Mouse (Mus musculus) lung, adult 2 months (tissue): ENCODE results near the gene Gm10945. TPM values are rescaled to one million over a fixed set of nuclear protein-coding genes. Genes with fewer than 3 reads are reported as not detected.

Experiments
- DNase-seq: peaks from one replicate; pipeline ENCODE4 v3.0.0; 2022
- H3K4me1 ChIP-seq: fragments of 200-500 bp; 2 replicates; pipeline ENCODE4 v1.6.1; 2011; ENCODE audit warnings: low read length; ENCODE audit not compliant: control insufficient read depth, insufficient read depth
- H3K4me3 ChIP-seq: fragments of 200-500 bp; replicated peaks from 2 replicates; pipeline ENCODE3; 2011; ENCODE audit warnings: low read depth, mild to moderate bottlenecking, control low read depth, low read length; ENCODE audit errors: extremely low read depth
- CTCF ChIP-seq: fragments of 200-500 bp; IDR thresholded peaks from 2 replicates; pipeline ENCODE4 v1.5.1; 2011; ENCODE audit warnings: mild to moderate bottlenecking, low read length, control low read depth; ENCODE audit not compliant: insufficient read depth
- POLR2A ChIP-seq: fragments of 200-500 bp; IDR thresholded peaks from 2 replicates; pipeline ENCODE4 v1.6.1; 2011; ENCODE audit warnings: low read depth, mild to moderate bottlenecking, control low read depth, low read length, borderline replicate concordance; ENCODE audit errors: extremely low read depth
- WGBS: fragments of 180-500 bp; shearing (Covaris S2); methylation state at CpG from one replicate; pipeline ENCODE4 v1.1.7; 2018; 5-methylcytosine and 5-hydroxymethylcytosine counted together
- polyA plus RNA-seq: library from polyadenylated mRNA; depleted of rRNA; stranded (reverse); fragments of >200 nt; gene quantifications from 2 replicates; pipeline ENCODE4 v1.2.3, GENCODE M21; 2012; rRNA removed

Gm10945 gene
- polyA plus RNA-seq, 1 experiment: not detected

GRCm38 (mm10) chr10:6694218-6694850 lies 67.2 kb downstream of the Gm10945 start:
- H3K4me3 ChIP-seq: no peak overlapping the region

More at GRCm38 (mm10) chr10:6694218-6694850, 67.2 kb downstream of the Gm10945 start:
- no peaks in the 10 kb centered on the region for H3K4me1 ChIP-seq
- no peak for TF ChIP-seq POLR2A
- peak; percentile 70 for TF ChIP-seq CTCF
- 53% methylated on average over 13 of the region's 13 CpGs for WGBS
- peak; percentile 11 for DNase-seq

Other genes starting within 250 kb of the Gm10945 start
- gene Oprm1, start 3.3 kb downstream of the Gm10945 start, polyA plus RNA-seq: not detected in 2 replicates